Mouse (Mus musculus) midbrain, postnatal 0 days (tissue): Measurements from ENCODE around the gene Ifi206. TPM values are rescaled to one million over a fixed set of nuclear protein-coding genes. Genes with fewer than 3 reads are reported as not detected.

Source experiments
- ATAC-seq: fragments of 200-750 bp; cut with Nextera tagmentation; 2 replicates; pipeline ENCODE4 v1.8.0; 2017; ENCODE audit warnings: moderate number of reproducible peaks, mild to moderate bottlenecking, moderate TSS enrichment, moderate library complexity; ENCODE audit not compliant: low FRiP score
- DNase-seq: peaks from one replicate; pipeline ENCODE4 v3.0.0-alpha.2; 2015; ENCODE audit warnings: low spot score
- H3K27ac ChIP-seq: fragments of 300-500 bp; sonication (generic); 2 replicates; pipeline ENCODE4 v1.5.1; 2014; ENCODE audit warnings: low read depth, mild to moderate bottlenecking, low read length, mixed read lengths
- H3K27me3 ChIP-seq: fragments of 300-500 bp; sonication (generic); 2 replicates; pipeline ENCODE4 v1.6.1; 2014; ENCODE audit warnings: low read length, control low read depth, mixed read lengths; ENCODE audit not compliant: insufficient read depth
- H3K36me3 ChIP-seq: fragments of 300-500 bp; sonication (generic); 2 replicates; pipeline ENCODE4 v1.6.1; 2014; ENCODE audit warnings: low read length, control low read depth, mixed read lengths; ENCODE audit not compliant: insufficient read depth
- H3K4me1 ChIP-seq: fragments of 300-500 bp; sonication (generic); 2 replicates; pipeline ENCODE4 v1.6.1; 2014; ENCODE audit warnings: mild to moderate bottlenecking, control low read depth, antibody characterized with exemption, low read length, mixed read lengths; ENCODE audit not compliant: insufficient read depth
- H3K4me2 ChIP-seq: fragments of 300-500 bp; sonication (generic); 2 replicates; pipeline ENCODE4 v1.6.1; 2014; ENCODE audit warnings: low read depth, mild to moderate bottlenecking, low read length, mixed read lengths; ENCODE audit not compliant: poor library complexity, severe bottlenecking
- H3K4me3 ChIP-seq: fragments of 300-500 bp; sonication (generic); 2 replicates; pipeline ENCODE4 v1.5.1; 2014; ENCODE audit warnings: low read depth, mild to moderate bottlenecking, low read length, moderate library complexity
- H3K9ac ChIP-seq: fragments of 300-500 bp; sonication (generic); replicated peaks from 2 replicates; pipeline ENCODE4 v1.6.1; 2014; ENCODE audit warnings: mild to moderate bottlenecking, low read length, moderate library complexity, mixed read lengths; ENCODE audit not compliant: poor library complexity, severe bottlenecking
- H3K9me3 ChIP-seq: fragments of 300-500 bp; sonication (generic); 2 replicates; pipeline ENCODE4 v1.6.1; 2016; ENCODE audit warnings: low read length, control low read depth
- CTCF ChIP-seq: IDR thresholded peaks from 2 replicates; pipeline ENCODE4 v1.5.1; 2016; ENCODE audit warnings: antibody characterized with exemption, mild to moderate bottlenecking
- WGBS: fragments of 180-500 bp; shearing (Covaris S2); extraction: QIAGEN DNeasy Blood & Tissue Kit; methylation state at CpG from one replicate; pipeline ENCODE4 v1.1.7; 2014; 5-methylcytosine and 5-hydroxymethylcytosine counted together
- polyA plus RNA-seq: library from polyadenylated mRNA; unstranded; fragments of >200 nt; fragmentation: Nextera tagmentation; extraction: Ambion mirVana; gene quantifications from 2 replicates; pipeline ENCODE4 v1.2.1, GENCODE M21; 2015
- total RNA-seq: library from RNA; depleted of rRNA; stranded (reverse); fragments of >200 nt; gene quantifications from 2 replicates; pipeline ENCODE4 v1.2.3, GENCODE M21; 2014

The Ifi206 gene
- total and polyA plus RNA-seq, 2 experiments from 2014 or later: 0.11 TPM; not detected in 1

DNA sequence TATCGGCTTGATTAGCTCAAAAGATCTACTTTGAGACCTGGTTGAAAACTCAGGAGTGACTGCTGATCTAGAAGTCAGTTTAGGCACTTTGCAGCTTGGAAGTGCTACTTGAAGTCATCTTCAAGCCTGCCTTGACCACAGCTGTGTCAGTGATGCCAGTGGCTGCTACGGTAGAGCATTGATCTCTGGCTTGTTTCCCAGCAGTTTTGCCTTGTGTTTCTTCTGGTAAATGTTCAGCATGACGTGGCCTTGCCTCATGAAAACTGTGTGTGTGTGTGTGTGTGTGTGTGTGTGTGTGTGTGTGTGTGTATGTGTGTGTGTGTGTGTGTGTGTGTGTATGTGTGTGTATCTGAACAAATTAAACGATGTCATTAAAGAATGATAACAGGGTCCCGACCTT is 34.1 kb downstream of the Ifi206 start:
- Histone ChIP-seq H3K9me3 (no peaks in the 10 kb centered on the region), H3K4me2 (no peak overlapping the region), H3K27ac (no peak overlapping the region), H3K36me3 (no peaks in the 10 kb centered on the region), H3K4me1 (no peaks in the 10 kb centered on the region), H3K9ac (no peak overlapping the region), H3K4me3 (no peak overlapping the region), H3K27me3 (no peaks in the 10 kb centered on the region)
- 90% methylated on average over 5 of the region's 5 CpGs for WGBS
- DNase-seq (no peak), ATAC-seq (no peak)
- no peak for TF ChIP-seq CTCF

- Histone ChIP-seq H3K27me3 (no peaks in the 10 kb centered on the region), H3K36me3 (no peaks in the 10 kb centered on the region), H3K9me3 (no peaks in the 10 kb centered on the region), H3K9ac (no peak overlapping the region), H3K27ac (no peak overlapping the region), H3K4me3 (no peak overlapping the region), H3K4me1 (no peaks in the 10 kb centered on the region), H3K4me2 (no peak overlapping the region)
- peak; percentile 62; the same call in 1 of the 2 replicates for ATAC-seq
- TF ChIP-seq CTCF: peak; percentile 92
- 50% methylated on average over 7 of the region's 7 CpGs for WGBS
- DNase-seq: peak; percentile 81
Observed at GRCm38 (mm10) chr1:173456139-173456754, 34.6 kb downstream of the Ifi206 start.

- 92% methylated on average over 5 of the region's 5 CpGs for WGBS
- Histone ChIP-seq H3K4me2 (no peak overlapping the region), H3K9ac (no peak overlapping the region), H3K27ac (no peak overlapping the region), H3K27me3 (no peaks in the 10 kb centered on the region), H3K4me3 (no peak overlapping the region), H3K9me3 (no peaks in the 10 kb centered on the region), H3K36me3 (no peaks in the 10 kb centered on the region), H3K4me1 (no peaks in the 10 kb centered on the region)
- DNase-seq: no peak
- no peak for TF ChIP-seq CTCF
- ATAC-seq: no peak
Observed at GRCm38 (mm10) chr1:173451665-173452064, 39.2 kb downstream of the Ifi206 start.

GRCm38 (mm10) chr1:173450621-173451020 is 40.2 kb downstream of the Ifi206 start:
- DNase-seq: no peak
- no peak overlapping the region for H3K4me3 ChIP-seq
- H3K27me3 ChIP-seq: no peaks in the 10 kb centered on the region
- TF ChIP-seq CTCF: no peak
- no peak overlapping the region for H3K4me2 ChIP-seq
- no peaks in the 10 kb centered on the region for H3K4me1 ChIP-seq
- H3K36me3 ChIP-seq: no peaks in the 10 kb centered on the region
- no peak for ATAC-seq
- H3K27ac ChIP-seq: no peak overlapping the region
- 89% methylated on average over 4 of the region's 4 CpGs for WGBS
- no peaks in the 10 kb centered on the region for H3K9me3 ChIP-seq
- no peak overlapping the region for H3K9ac ChIP-seq

DNA sequence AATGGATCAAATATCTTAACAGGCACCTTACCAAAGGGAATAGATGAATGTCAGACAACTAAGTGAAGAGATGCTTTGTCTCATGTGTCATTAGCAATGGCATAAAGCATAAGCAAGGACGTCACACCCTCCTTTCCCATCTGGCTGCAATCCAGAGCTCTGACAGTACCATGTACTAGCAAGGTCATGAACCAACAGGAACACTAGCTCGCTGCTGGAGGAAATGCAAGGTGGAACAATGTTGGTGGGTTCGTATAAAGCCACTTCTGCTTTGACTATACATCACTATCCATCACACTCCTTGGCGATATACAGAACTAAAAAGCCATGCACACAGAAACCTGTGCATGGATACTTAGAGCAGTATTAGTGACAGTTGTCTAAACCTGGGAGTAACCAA is 43.8 kb downstream of the Ifi206 start:
- no peak for DNase-seq
- Histone ChIP-seq H3K4me2 (no peak overlapping the region), H3K4me1 (no peaks in the 10 kb centered on the region), H3K9me3 (no peaks in the 10 kb centered on the region), H3K27me3 (no peaks in the 10 kb centered on the region), H3K9ac (no peak overlapping the region), H3K36me3 (no peaks in the 10 kb centered on the region), H3K27ac (no peak overlapping the region), H3K4me3 (no peak overlapping the region)
- 81% methylated on average over 4 of the region's 4 CpGs for WGBS
- TF ChIP-seq CTCF: no peak
- no peak for ATAC-seq

- Histone ChIP-seq H3K4me1 (no peaks in the 10 kb centered on the region), H3K27me3 (no peaks in the 10 kb centered on the region), H3K4me3 (no peak overlapping the region), H3K9ac (no peak overlapping the region), H3K9me3 (no peaks in the 10 kb centered on the region), H3K27ac (no peak overlapping the region), H3K4me2 (no peak overlapping the region), H3K36me3 (no peaks in the 10 kb centered on the region)
- DNase-seq (no peak), ATAC-seq (no peak)
- TF ChIP-seq CTCF: no peak
- 94% methylated on average over 1 of the region's 1 CpGs for WGBS
Observed at GRCm38 (mm10) chr1:173443061-173443460, 47.8 kb downstream of the Ifi206 start.
